Mouse (Mus musculus): ENCODE measurements around the gene Kif18b. TPM values are rescaled to one million over a fixed set of nuclear protein-coding genes. Genes with fewer than 3 reads are reported as not detected.
A peak's percentile ranks its signal among the peaks of the same experiment; 100 is the strongest.

Kif18b gene
- total and polyA plus RNA-seq, 3 experiments, result 36.1 to 116 (median 45.7) TPM

DNA sequence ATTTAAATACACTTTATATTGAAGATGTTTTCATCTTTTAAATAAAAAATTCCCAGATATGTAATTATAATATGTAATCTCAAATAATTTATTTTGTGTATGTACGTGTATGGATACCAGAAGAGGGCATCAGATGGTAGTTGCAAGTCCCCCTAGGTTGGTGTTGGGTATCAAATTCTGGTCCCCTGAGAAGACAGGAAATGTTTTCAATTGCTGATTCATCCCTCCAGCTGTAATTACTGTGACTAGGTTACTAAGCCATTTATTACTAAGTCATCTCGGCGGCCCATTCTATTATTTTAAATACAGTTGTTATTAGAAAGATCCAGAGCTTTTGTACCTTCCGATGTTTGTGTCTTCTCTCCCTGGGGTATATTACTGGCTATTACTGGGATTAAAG is 6.8 kb downstream of the Kif18b start:
- no peak overlapping the region for H3K27ac ChIP-seq (ENCODE audit: control insufficient read depth, low read depth, low read length)

DNA sequence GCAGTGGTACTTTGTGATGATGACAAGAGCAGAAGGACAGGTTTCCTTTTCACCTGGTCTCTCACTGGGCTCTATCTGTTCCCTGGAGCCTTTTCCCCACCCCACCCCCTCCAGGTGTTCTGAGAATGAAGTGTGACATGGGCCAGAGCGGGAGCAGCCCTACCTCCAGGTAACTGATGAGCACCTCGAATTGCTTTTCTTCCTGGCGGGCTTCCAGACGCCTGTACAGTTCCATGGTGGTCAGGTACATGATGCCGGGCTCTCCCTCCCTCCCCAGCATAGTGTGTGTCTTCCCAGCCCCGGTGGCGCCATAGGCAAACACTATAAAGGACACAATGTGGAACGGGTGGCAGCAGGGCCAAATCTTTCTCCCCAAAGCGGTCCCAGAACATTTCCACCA is 9.5 kb downstream of the Kif18b start:
- no peak for DNase-seq (ENCODE audit: low read depth, low spot score)
- no peaks in the 10 kb centered on the region; a peak in 1 of 4 replicates for H3K4me1 ChIP-seq (ENCODE audit: control insufficient read depth in 1 of 2, insufficient read depth in 2 of 2, low read length in 2 of 2)
- no peak for TF ChIP-seq MAZ (IDR thresholded peaks at IDR 0.05; ENCODE audit: low read depth, low read length)
- TF ChIP-seq RCOR1 (IDR thresholded peaks at IDR 0.05; ENCODE audit: low read depth, low read length), result no peak
- TF ChIP-seq TBP (IDR thresholded peaks at IDR 0.05; ENCODE audit: low read depth, low read length), result no peak
- TF ChIP-seq ZKSCAN1 (IDR thresholded peaks at IDR 0.05; ENCODE audit: low read depth, low read length), result no peak
- TF ChIP-seq BHLHE40 (IDR thresholded peaks at IDR 0.05; ENCODE audit: borderline replicate concordance, low read depth, low read length), result no peak
- no peak for TF ChIP-seq USF2 (IDR thresholded peaks at IDR 0.05; ENCODE audit: borderline replicate concordance in 1 of 2, insufficient read depth in 1 of 2, low read depth in 1 of 2, low read length in 2 of 2)
- TF ChIP-seq MXI1 (IDR thresholded peaks at IDR 0.05; ENCODE audit: low read depth, low read length), result no peak
- TF ChIP-seq CHD2 (IDR thresholded peaks at IDR 0.05; ENCODE audit: low read length), result no peak
- TF ChIP-seq NELFE (IDR thresholded peaks at IDR 0.05; ENCODE audit: low read depth, low read length), result no peak
- TF ChIP-seq KAT2A (conservative IDR thresholded peaks at IDR 0.05; ENCODE audit: low read depth, low read length), result no peak
- no peak for TF ChIP-seq CHD1 (IDR thresholded peaks at IDR 0.05; ENCODE audit: low read depth, low read length)
- TF ChIP-seq POLR2AphosphoS5 (IDR thresholded peaks at IDR 0.05; ENCODE audit: borderline replicate concordance, low read depth, low read length), result no peak
- no peak for TF ChIP-seq RAD21 (IDR thresholded peaks at IDR 0.05; ENCODE audit: low read depth, low read length)
- peaks cover 2 to 29% of the 10 kb centered on the region in 2 experiments; a peak in 3 of 4 replicates for H3K36me3 ChIP-seq (ENCODE audit: control insufficient read depth in 1 of 2, insufficient read depth in 2 of 2, low read length in 2 of 2)
- no peak overlapping the region for H3K27ac ChIP-seq (ENCODE audit: control insufficient read depth, low read depth, low read length)
- H3K9ac ChIP-seq (ENCODE audit: control insufficient read depth, low read depth, low read length, poor library complexity, severe bottlenecking), result no peak overlapping the region
- no peaks in the 10 kb centered on the region for H3K27me3 ChIP-seq (ENCODE audit: control insufficient read depth in 1 of 2, insufficient read depth in 2 of 2, low read length in 2 of 2)
- H3K9me3 ChIP-seq (replicated peaks; ENCODE audit: insufficient read depth, low read length), result no peaks in the 10 kb centered on the region
- peaks cover 11% of the 10 kb centered on the region for H3K79me2 ChIP-seq (ENCODE audit: control insufficient read depth, insufficient read depth, low read length, poor library complexity)
- H3K4me3 ChIP-seq (ENCODE audit: control insufficient read depth in 1 of 2, insufficient read depth in 1 of 2, low read depth in 2 of 2, low read length in 2 of 2), result no peak overlapping the region

More for the DNA sequence above, 6.8 kb downstream of the Kif18b start:
- Histone ChIP-seq H3K4me1 (ENCODE audit: control insufficient read depth in 1 of 2, insufficient read depth in 2 of 2, low read length in 2 of 2) (peaks cover 0 to 2% of the 10 kb centered on the region in 2 experiments; a peak in 2 of 4 replicates), H3K79me2 (ENCODE audit: control insufficient read depth, insufficient read depth, low read length, poor library complexity) (peaks cover 38% of the 10 kb centered on the region), H3K4me3 (ENCODE audit: control insufficient read depth in 1 of 2, insufficient read depth in 1 of 2, low read depth in 2 of 2, low read length in 2 of 2) (no peak overlapping the region), H3K36me3 (ENCODE audit: control insufficient read depth in 1 of 2, insufficient read depth in 2 of 2, low read length in 2 of 2) (peaks cover 4 to 28% of the 10 kb centered on the region in 2 experiments), H3K27me3 (ENCODE audit: control insufficient read depth in 1 of 2, insufficient read depth in 2 of 2, low read length in 2 of 2) (no peaks in the 10 kb centered on the region), H3K9ac (ENCODE audit: control insufficient read depth, low read depth, low read length, poor library complexity, severe bottlenecking) (no peak overlapping the region), H3K9me3 (replicated peaks; ENCODE audit: insufficient read depth, low read length) (no peaks in the 10 kb centered on the region)
- DNase-seq (ENCODE audit: low read depth, low spot score), result peak; percentile 23
- no peak for TF ChIP-seq EP300 (IDR thresholded peaks at IDR 0.05; ENCODE audit: low read depth in 1 of 2, low read length in 2 of 2)
- TF ChIP-seq ETS1 (IDR thresholded peaks at IDR 0.05; ENCODE audit: low read depth, low read length), result peak; percentile 29; the same call in 1 of the 2 replicates

DNA sequence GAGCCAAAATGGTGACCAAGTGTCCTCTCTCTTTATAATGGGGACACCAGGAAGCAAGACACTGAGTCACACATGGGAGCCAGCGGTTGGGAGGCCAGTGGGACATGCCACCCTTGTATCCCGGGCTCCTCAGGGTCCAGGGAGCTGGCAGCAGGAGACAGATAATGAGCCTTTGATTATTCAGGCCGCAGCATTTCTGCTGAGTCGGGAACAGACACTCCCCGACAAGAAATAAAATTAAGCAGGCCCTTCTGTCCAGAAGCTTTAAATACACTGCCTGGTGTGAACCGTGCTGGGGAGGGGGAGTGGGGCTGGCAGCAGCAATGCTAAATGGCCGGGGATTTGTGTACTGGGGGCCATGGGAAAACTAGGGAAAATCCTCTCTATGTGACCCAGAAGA is 13.5 kb downstream of the Kif18b start:
- H3K79me2 ChIP-seq (ENCODE audit: control insufficient read depth, insufficient read depth, low read length, poor library complexity), result no peaks in the 10 kb centered on the region
- no peaks in the 10 kb centered on the region for H3K4me1 ChIP-seq (ENCODE audit: control insufficient read depth in 1 of 2, insufficient read depth in 2 of 2, low read length in 2 of 2)
- no peaks in the 10 kb centered on the region for H3K9me3 ChIP-seq (replicated peaks; ENCODE audit: insufficient read depth, low read length)
- peaks cover 0 to 36% of the 10 kb centered on the region in 2 experiments; a peak in 2 of 4 replicates for H3K36me3 ChIP-seq (ENCODE audit: control insufficient read depth in 1 of 2, insufficient read depth in 2 of 2, low read length in 2 of 2)
- H3K27ac ChIP-seq (ENCODE audit: control insufficient read depth, low read depth, low read length), result no peak overlapping the region
- no peak overlapping the region for H3K4me3 ChIP-seq (ENCODE audit: control insufficient read depth in 1 of 2, insufficient read depth in 1 of 2, low read depth in 2 of 2, low read length in 2 of 2)
- no peak overlapping the region for H3K9ac ChIP-seq (ENCODE audit: control insufficient read depth, low read depth, low read length, poor library complexity, severe bottlenecking)
- H3K27me3 ChIP-seq (ENCODE audit: control insufficient read depth in 1 of 2, insufficient read depth in 2 of 2, low read length in 2 of 2), result no peaks in the 10 kb centered on the region
- DNase-seq (ENCODE audit: low read depth, low spot score), result no peak
- TF ChIP-seq USF2 (IDR thresholded peaks at IDR 0.05; ENCODE audit: borderline replicate concordance in 1 of 2, insufficient read depth in 1 of 2, low read depth in 1 of 2, low read length in 2 of 2), result no peak
- TF ChIP-seq NELFE (IDR thresholded peaks at IDR 0.05; ENCODE audit: low read depth, low read length), result no peak
- no peak for TF ChIP-seq MAZ (IDR thresholded peaks at IDR 0.05; ENCODE audit: low read depth, low read length)
- TF ChIP-seq CHD2 (IDR thresholded peaks at IDR 0.05; ENCODE audit: low read length), result no peak
- TF ChIP-seq UBTF (IDR thresholded peaks at IDR 0.05; ENCODE audit: borderline replicate concordance, insufficient read depth, low read depth, low read length), result no peak
- no peak for TF ChIP-seq USF1 (IDR thresholded peaks at IDR 0.05; ENCODE audit: low read depth, low read length)
- TF ChIP-seq SIN3A (IDR thresholded peaks at IDR 0.05; ENCODE audit: low read length), result no peak
- no peak for TF ChIP-seq ZNF384 (IDR thresholded peaks at IDR 0.05; ENCODE audit: low read depth, low read length)
- TF ChIP-seq RCOR1 (IDR thresholded peaks at IDR 0.05; ENCODE audit: low read depth, low read length), result no peak
- no peak for TF ChIP-seq RAD21 (IDR thresholded peaks at IDR 0.05; ENCODE audit: low read depth, low read length)
- no peak for TF ChIP-seq MEF2A (IDR thresholded peaks at IDR 0.05; ENCODE audit: extremely low read depth, insufficient replicate concordance, low read depth, low read length, poor library complexity, severe bottlenecking)
- TF ChIP-seq GABPA (IDR thresholded peaks at IDR 0.05; ENCODE audit: low read depth, low read length), result no peak
- no peak for TF ChIP-seq MYC (IDR thresholded peaks at IDR 0.05; ENCODE audit: low read depth, low read length)
- TF ChIP-seq BHLHE40 (IDR thresholded peaks at IDR 0.05; ENCODE audit: borderline replicate concordance, low read depth, low read length), result no peak
- no peak for TF ChIP-seq POLR2A (IDR thresholded peaks at IDR 0.05; ENCODE audit: control insufficient read depth in 1 of 2, insufficient read depth in 1 of 2, low read depth in 1 of 2, low read length in 2 of 2, poor library complexity in 1 of 2)
- TF ChIP-seq ZC3H11A (IDR thresholded peaks at IDR 0.05; ENCODE audit: low read depth, low read length), result no peak
- no peak for TF ChIP-seq KAT2A (conservative IDR thresholded peaks at IDR 0.05; ENCODE audit: low read depth, low read length)
